Mouse (Mus musculus) forebrain, embryonic 14.5 days (tissue): ENCODE measurements around the gene Vamp5. TPM values are rescaled to one million over a fixed set of nuclear protein-coding genes. Genes with fewer than 3 reads are reported as not detected.

Experiments used
- ATAC-seq: fragments of 200-750 bp; cut with Nextera tagmentation; 2 replicates; pipeline ENCODE4 v1.8.0; 2017; ENCODE audit warnings: mild to moderate bottlenecking, moderate library complexity
- DNase-seq: peaks from one replicate; pipeline ENCODE4 v3.0.0-alpha.2; 2015; ENCODE audit warnings: low spot score
- H3K27ac ChIP-seq: fragments of 300-500 bp; sonication (generic); 2 replicates; pipeline ENCODE4 v1.5.1; 2014; ENCODE audit warnings: low read depth, mild to moderate bottlenecking, control low read depth, low read length, moderate library complexity
- H3K27me3 ChIP-seq: fragments of 300-500 bp; sonication (generic); replicated peaks from 2 replicates; pipeline ENCODE4 v1.6.1; 2014; ENCODE audit warnings: low read length, control low read depth, mixed read lengths; ENCODE audit not compliant: control insufficient read depth, insufficient read depth
- H3K36me3 ChIP-seq: fragments of 300-500 bp; sonication (generic); 2 replicates; pipeline ENCODE4 v1.6.1; 2014; ENCODE audit warnings: low read length, control low read depth; ENCODE audit not compliant: control insufficient read depth, insufficient read depth
- H3K4me1 ChIP-seq: fragments of 300-500 bp; sonication (generic); 2 replicates; pipeline ENCODE4 v1.6.1; 2014; ENCODE audit warnings: antibody characterized with exemption, low read length, control low read depth; ENCODE audit not compliant: control insufficient read depth, insufficient read depth
- H3K4me2 ChIP-seq: fragments of 300-500 bp; sonication (generic); 2 replicates; pipeline ENCODE4 v1.6.1; 2014; ENCODE audit warnings: mild to moderate bottlenecking, control low read depth, low read length
- H3K4me3 ChIP-seq: fragments of 300-500 bp; sonication (generic); 2 replicates; pipeline ENCODE4 v1.5.1; 2014; ENCODE audit warnings: low read depth, low read length, control low read depth
- H3K9ac ChIP-seq: fragments of 300-500 bp; sonication (generic); 2 replicates; pipeline ENCODE4 v1.6.1; 2014; ENCODE audit warnings: mild to moderate bottlenecking, low read length, control low read depth, moderate library complexity
- H3K9me3 ChIP-seq: fragments of 300-500 bp; sonication (generic); replicated peaks from 2 replicates; pipeline ENCODE4 v1.6.1; 2016; ENCODE audit warnings: low read length, control low read depth, mixed read lengths; ENCODE audit not compliant: control insufficient read depth
- WGBS: fragments of 180-500 bp; shearing (Covaris S2); extraction: QIAGEN DNeasy Blood & Tissue Kit; methylation state at CpG from one replicate; pipeline ENCODE4 v1.1.7; 2014; 5-methylcytosine and 5-hydroxymethylcytosine counted together
- polyA plus RNA-seq: library from polyadenylated mRNA; unstranded; fragments of >200 nt; fragmentation: Nextera tagmentation; extraction: Ambion mirVana; gene quantifications from 2 replicates; pipeline ENCODE4 v1.2.1, GENCODE M21; 2014

Gene Vamp5
- polyA plus RNA-seq, 1 experiment from 2014 or later, result 13.8 TPM

DNA sequence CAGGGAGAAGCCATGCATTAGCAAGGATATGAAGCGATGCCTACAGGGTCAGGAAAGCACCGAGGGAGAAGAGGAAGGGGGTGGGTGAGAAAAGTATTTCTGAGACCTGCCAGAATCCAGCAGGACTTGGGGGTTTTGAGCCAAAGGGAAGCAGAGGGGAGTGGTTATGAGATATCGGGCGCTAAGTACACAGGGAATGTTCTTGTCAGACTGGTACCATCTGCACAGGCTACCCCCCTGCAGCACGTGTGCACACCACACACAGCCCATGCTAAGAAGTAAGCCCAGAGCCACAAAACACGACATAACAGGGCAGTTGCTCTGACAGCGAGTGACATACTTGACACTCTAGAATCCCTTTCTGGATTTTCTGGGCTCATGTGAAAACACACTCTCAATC, 6.1 kb downstream of the Vamp5 start:
- Histone ChIP-seq H3K4me3 (no peak overlapping the region), H3K9ac (no peak overlapping the region), H3K4me2 (no peak overlapping the region), H3K9me3 (no peaks in the 10 kb centered on the region), H3K36me3 (no peaks in the 10 kb centered on the region), H3K27me3 (peaks cover under 1% of the 10 kb centered on the region), H3K27ac (no peak overlapping the region), H3K4me1 (no peaks in the 10 kb centered on the region)
- DNase-seq (no peak), ATAC-seq (no peak)
- WGBS, result 73% methylated on average over 7 of the region's 7 CpGs

DNA sequence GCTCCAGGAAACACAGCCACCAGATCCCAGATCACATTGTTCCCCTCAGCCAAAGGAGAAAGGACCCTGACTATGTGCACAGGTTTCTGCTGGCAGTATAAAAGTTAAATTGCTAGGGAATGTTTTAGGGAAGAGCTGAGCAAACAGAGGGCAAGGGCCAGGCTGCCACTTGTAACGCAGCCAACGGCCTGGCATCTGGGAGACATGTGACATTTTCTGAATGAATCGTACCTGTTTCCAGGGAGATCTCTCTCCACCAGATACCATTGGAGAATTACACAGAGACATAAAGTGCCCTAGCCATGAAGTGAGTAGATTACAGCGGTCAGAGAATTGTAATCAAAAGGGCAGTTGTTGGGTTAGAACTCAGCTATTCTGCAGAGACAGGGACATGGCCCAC, 7.1 kb downstream of the Vamp5 start:
- H3K4me3 ChIP-seq, result no peak overlapping the region
- no peak overlapping the region for H3K27ac ChIP-seq
- H3K9me3 ChIP-seq, result no peaks in the 10 kb centered on the region
- no peaks in the 10 kb centered on the region for H3K27me3 ChIP-seq
- H3K9ac ChIP-seq, result no peak overlapping the region
- DNase-seq, result no peak
- no peaks in the 10 kb centered on the region for H3K4me1 ChIP-seq
- no peak for ATAC-seq
- WGBS, result 82% methylated on average over 4 of the region's 4 CpGs
- no peaks in the 10 kb centered on the region for H3K36me3 ChIP-seq
- no peak overlapping the region for H3K4me2 ChIP-seq

DNA sequence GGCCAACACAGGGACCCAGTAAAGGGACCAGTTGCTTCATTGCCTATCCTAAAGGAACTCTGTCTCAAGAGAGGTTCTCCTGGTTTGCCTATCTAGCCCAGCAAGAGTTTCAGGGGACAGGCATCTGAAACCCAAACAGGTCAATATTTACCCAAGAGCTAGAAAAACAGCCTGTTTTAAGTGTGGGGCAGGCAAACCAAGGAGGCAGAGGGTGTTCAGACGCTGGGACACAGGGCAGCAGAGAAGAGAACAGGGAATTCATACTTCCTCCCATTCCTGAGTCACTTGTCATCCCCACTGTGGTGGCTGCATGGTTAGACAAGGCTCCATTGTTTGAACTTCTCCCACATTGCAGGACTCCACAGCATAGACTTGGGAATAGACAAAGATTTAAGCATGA, 8.7 kb downstream of the Vamp5 start:
- H3K27ac ChIP-seq, result no peak overlapping the region
- no peak overlapping the region for H3K9ac ChIP-seq
- no peaks in the 10 kb centered on the region for H3K4me1 ChIP-seq
- no peaks in the 10 kb centered on the region for H3K36me3 ChIP-seq
- H3K27me3 ChIP-seq, result no peaks in the 10 kb centered on the region
- no peak for ATAC-seq
- DNase-seq, result no peak
- WGBS, result 21% methylated on average over 1 of the region's 1 CpGs
- no peak overlapping the region for H3K4me2 ChIP-seq
- no peaks in the 10 kb centered on the region for H3K9me3 ChIP-seq
- H3K4me3 ChIP-seq, result no peak overlapping the region

DNA sequence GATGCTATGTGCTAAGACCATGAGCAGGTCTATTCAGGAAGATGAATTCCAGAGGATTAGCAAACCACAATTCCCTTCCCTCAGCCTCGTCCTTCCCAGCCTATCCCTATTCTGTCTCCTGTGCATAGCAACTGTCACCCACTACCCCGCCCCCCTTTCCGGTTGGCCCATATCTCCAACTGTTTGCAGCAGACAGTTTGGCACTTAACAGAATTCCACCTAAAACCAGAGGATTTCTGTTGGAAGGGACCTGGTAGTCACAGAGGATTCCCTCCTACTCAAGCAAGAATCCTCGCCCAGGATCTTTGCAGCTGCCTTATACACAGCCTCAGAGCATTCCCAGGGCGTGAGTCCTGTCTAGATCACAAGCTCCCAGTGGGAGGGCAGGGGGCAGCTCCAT, 9.1 kb downstream of the Vamp5 start:
- H3K36me3 ChIP-seq, result no peaks in the 10 kb centered on the region
- 46% methylated on average over 5 of the region's 5 CpGs for WGBS
- H3K27me3 ChIP-seq, result no peaks in the 10 kb centered on the region
- H3K4me1 ChIP-seq, result no peaks in the 10 kb centered on the region
- H3K4me3 ChIP-seq, result no peak overlapping the region
- H3K9ac ChIP-seq, result no peak overlapping the region
- ATAC-seq (no peak), DNase-seq (no peak)
- no peaks in the 10 kb centered on the region for H3K9me3 ChIP-seq
- H3K4me2 ChIP-seq, result no peak overlapping the region
- no peak overlapping the region for H3K27ac ChIP-seq

DNA sequence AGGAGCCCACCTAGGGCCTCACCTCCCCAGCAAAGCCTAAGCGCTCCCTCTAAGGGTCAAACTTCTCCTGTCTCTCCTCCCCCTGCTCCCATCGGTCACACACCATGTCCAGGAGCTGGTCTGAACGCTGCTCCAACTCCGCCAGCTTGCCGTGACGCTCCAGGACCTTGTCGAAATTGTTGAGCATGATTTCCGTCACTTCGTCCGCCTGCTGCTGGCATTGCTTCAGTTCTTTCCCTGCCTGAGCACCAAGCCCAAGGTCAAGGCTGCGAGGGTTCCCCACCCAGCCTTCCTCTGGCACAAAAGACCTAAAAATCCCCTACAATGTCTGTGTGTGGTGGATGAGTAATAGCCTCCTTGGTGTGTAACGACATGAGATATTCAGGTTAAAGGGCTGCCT, 10.2 kb downstream of the Vamp5 start:
- Histone ChIP-seq H3K4me2 (no peak overlapping the region), H3K9ac (no peak overlapping the region), H3K36me3 (no peaks in the 10 kb centered on the region), H3K27me3 (no peaks in the 10 kb centered on the region), H3K4me1 (no peaks in the 10 kb centered on the region), H3K9me3 (no peaks in the 10 kb centered on the region), H3K27ac (no peak overlapping the region), H3K4me3 (no peak overlapping the region)
- ATAC-seq (no peak), DNase-seq (no peak)
- 78% methylated on average over 12 of the region's 12 CpGs for WGBS

DNA sequence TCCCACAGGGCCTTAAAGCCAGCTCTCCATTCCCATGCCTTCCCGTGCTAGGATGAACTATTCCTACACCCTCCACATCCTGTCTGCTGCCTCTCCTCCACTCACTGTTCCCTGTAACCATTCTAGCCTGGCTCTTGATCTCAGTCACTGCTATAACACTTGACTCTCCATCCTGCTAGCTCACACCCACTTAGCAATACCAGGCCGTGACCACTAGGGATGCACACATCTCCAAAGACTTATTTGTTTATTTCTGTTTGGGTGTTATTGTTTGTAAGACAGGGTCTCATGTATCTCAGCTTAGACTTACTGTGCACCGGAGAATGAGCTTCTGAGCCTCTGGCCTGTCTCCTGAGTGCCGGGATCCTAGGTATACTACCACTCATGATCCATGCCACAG, 10.7 kb downstream of the Vamp5 start:
- Histone ChIP-seq H3K4me2 (no peak overlapping the region), H3K4me3 (no peak overlapping the region), H3K27me3 (no peaks in the 10 kb centered on the region), H3K36me3 (no peaks in the 10 kb centered on the region), H3K9me3 (no peaks in the 10 kb centered on the region), H3K9ac (no peak overlapping the region), H3K4me1 (no peaks in the 10 kb centered on the region), H3K27ac (no peak overlapping the region)
- WGBS, result 80% methylated on average over 4 of the region's 4 CpGs
- no peak for DNase-seq
- ATAC-seq, result no peak

DNA sequence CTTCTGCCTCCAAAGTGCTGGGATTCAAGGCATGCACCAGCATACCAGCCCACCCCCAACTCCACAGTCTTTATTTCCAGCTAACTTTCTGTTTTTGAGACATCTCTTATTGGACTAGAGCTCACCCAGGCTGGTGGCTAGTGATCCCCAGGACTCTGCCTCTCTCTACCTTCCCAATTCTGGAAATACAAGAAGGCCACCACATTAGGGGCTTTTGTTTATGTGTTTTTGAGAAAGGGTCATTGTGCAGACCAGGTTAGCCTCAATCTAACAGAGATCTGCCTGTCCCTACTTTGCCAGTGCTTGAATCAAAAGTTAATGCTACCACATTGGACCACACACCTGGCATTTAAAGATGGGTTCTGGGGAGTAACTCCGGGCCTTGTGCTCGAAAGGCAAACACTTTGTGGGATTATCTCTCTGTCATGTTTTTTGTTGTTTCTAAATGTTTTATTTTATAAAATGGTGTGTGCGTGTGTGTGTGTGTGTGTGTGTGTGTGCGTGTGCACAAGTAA, 12.8 kb downstream of the Vamp5 start:
- ATAC-seq (no peak), DNase-seq (no peak)
- WGBS, result 88% methylated on average over 3 of the region's 4 CpGs
- Histone ChIP-seq H3K36me3 (no peaks in the 10 kb centered on the region), H3K9me3 (no peaks in the 10 kb centered on the region), H3K27me3 (no peaks in the 10 kb centered on the region), H3K4me2 (no peak overlapping the region), H3K9ac (no peak overlapping the region), H3K4me3 (no peak overlapping the region), H3K4me1 (no peaks in the 10 kb centered on the region), H3K27ac (no peak overlapping the region)

DNA sequence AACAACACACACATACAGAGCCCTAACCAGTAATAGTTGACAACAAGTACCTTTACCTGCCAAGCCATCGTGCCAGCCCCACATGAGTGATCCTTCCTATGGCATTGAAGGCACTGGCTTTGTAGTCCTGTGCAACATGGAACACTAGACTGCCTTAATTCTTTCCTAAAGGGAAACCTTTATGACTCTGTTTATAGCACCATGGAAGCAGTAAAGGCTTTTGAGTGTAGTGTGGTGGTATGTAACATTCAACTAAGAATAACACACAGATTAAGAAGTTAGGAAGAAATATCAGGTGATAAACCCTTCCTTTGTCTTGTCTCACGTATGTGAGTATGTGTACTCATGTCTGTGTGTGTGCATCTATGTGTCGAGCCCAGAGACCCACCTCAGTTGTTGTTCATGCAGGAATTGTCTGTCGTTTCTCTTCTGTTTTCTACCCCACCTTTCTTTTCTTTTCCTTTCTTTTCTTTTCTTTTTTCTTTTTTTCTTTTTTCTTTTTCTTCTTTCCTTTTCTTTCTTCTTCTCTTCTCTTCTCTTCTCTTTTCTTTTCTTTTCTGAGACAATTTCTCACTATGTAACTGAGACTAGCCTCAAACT, 13.3 kb downstream of the Vamp5 start, which contains the start of gene Rnf181:
Gene Rnf181, minus strand, starts transcription at position 113 of the 600 bp plus-strand sequence.
- no peak within 1 kb of the TSS for H3K27ac ChIP-seq
- no peaks in the 10 kb centered on the region for H3K36me3 ChIP-seq
- H3K27me3 ChIP-seq, result no peaks in the 10 kb centered on the region
- H3K9ac ChIP-seq, result no peak within 1 kb of the TSS
- no peak within 1 kb of the TSS for H3K4me3 ChIP-seq
- no peak within 1 kb of the TSS for H3K4me2 ChIP-seq
- ATAC-seq, result no peak
- H3K9me3 ChIP-seq, result no peaks in the 10 kb centered on the region
- WGBS, result 68% methylated on average over 4 of the region's 4 CpGs
- no peaks in the 10 kb centered on the region for H3K4me1 ChIP-seq
- DNase-seq, result no peak

DNA sequence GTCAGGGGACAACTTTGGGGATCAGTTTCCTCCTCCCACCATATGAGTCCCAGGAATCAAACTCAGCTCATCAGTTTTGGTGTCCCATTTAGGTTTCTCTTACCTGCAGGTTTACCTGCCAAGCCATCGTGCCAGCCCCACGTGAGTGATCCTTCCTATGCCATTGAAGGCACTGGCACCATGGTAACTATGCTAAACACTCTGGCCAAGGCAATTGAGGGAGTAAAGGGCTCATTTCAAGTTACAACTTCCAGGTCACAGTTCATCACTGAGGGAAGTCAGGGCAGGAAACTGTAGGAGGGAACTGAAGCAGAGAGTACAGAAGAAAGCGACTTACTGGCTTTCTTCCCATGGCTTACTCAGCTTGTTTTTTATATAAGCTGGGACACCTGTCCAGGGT, 14.0 kb downstream of the Vamp5 start:
- Histone ChIP-seq H3K9me3 (no peaks in the 10 kb centered on the region), H3K36me3 (no peaks in the 10 kb centered on the region), H3K27me3 (no peaks in the 10 kb centered on the region), H3K9ac (no peak overlapping the region), H3K4me3 (no peak overlapping the region), H3K4me1 (peaks cover 5% of the 10 kb centered on the region), H3K27ac (no peak overlapping the region), H3K4me2 (no peak overlapping the region)
- ATAC-seq (no peak), DNase-seq (no peak)
- 63% methylated on average over 3 of the region's 3 CpGs for WGBS
